In the genomic region with DNA sequence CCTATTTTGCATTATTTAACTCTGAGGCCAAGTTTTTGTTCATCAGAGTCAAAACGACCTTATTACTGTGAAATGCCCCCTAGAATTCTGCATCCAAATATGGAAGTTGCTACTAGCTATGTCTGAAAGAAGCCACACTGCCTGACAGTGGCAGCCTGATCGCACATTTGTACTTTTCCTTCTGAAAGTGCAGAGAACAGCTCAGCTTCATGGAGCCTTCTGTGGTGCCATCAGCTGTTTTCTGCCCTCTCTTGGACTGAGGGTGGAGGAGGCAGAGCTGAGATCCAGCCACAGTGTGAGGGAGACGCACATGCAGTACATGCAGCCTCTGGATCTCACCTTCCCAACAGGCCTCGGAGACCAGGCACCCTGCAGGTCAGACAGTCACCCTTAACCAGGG, we compare ENCODE assay signal across 22 mouse cellular contexts. TPM values are rescaled to one million over a fixed set of nuclear protein-coding genes. Genes with fewer than 3 reads are reported as not detected.
DNase-seq lines count a peak whose midpoint lies in the region; ATAC-seq and TF ChIP-seq lines count a peak whose summit lies in the region.
"Had no signal": no experiment of that assay in that cellular context is flagged by ENCODE, and none has a peak within 500 bp of the region (broad histone marks: within the 10 kb centered on the region; RNA-seq: fewer than 3 reads in every experiment).

No protein-coding gene starts in this region.

- H3K4me2 ChIP-seq in hindbrain, embryonic 15.5 days: no peak overlapping the region
- no peak overlapping the region for H3K4me2 ChIP-seq in hindbrain, embryonic 16.5 days (ENCODE audit: low read length)
- H3K4me2 ChIP-seq in stomach, embryonic 15.5 days: no peak overlapping the region
- H3K4me2 ChIP-seq: forebrain, embryonic 12.5 days; heart, embryonic 12.5 days; liver, embryonic 11.5 days had no signal

- DNase-seq in left cerebral cortex, adult 2 months (ENCODE audit: extremely low spot score in 1 of 2, low spot score in 2 of 2): no peak
- DNase-seq in left cerebral cortex, adult 11 months (ENCODE audit: low spot score): no peak
- DNase-seq in brain, adult 2 months (ENCODE audit: low read depth, low spot score): peak; percentile 53
- no peak for DNase-seq in left cerebral cortex, postnatal 36 days (ENCODE audit: low spot score in 2 of 2)
- DNase-seq: adrenal gland, postnatal 36 days; cerebellum, adult 18-20 months; cerebellum, postnatal 25 days; embryo, embryonic 11 days; heart, postnatal 14 days; kidney, postnatal 10 days; lung, adult 18-20 months; midbrain, embryonic 14.5 days; right cerebral cortex, postnatal 25 days; thymus, postnatal 14 days had no signal

- H3K27me3 ChIP-seq in hindbrain, embryonic 15.5 days: no peaks in the 10 kb centered on the region
- H3K27me3 ChIP-seq in hindbrain, embryonic 16.5 days (replicated peaks; ENCODE audit: control insufficient read depth, insufficient read depth, low read length): no peaks in the 10 kb centered on the region
- H3K27me3 ChIP-seq in stomach, embryonic 15.5 days (replicated peaks): no peaks in the 10 kb centered on the region
- H3K27me3 ChIP-seq: forebrain, embryonic 12.5 days; heart, embryonic 12.5 days; megakaryocyte, embryonic 14.5 days had no signal

- 0 out of 2 replicates have a peak overlapping the region, but pooled peaks have one; percentile 30 for H3K27ac ChIP-seq in hindbrain, embryonic 15.5 days (replicated peaks)
- no peak overlapping the region for H3K27ac ChIP-seq in hindbrain, embryonic 16.5 days (ENCODE audit: low read depth, low read length)
- peak overlapping the region; percentile 58 for H3K27ac ChIP-seq in left cerebral cortex, adult 2 months
- H3K27ac ChIP-seq in stomach, embryonic 15.5 days: peak overlapping the region; percentile 75
- H3K27ac ChIP-seq: forebrain, embryonic 12.5 days had no signal

- no peak for TF ChIP-seq CTCF in left cerebral cortex, adult 2 months (IDR thresholded peaks at IDR 0.05)

- intact Hi-C loops in left cerebral cortex, adult 2 months (cut with DNase I): no loop called here
- intact Hi-C loops in left cerebral cortex, postnatal 36 days (cut with DNase I): no loop called here

- no peak overlapping the region for H3K9ac ChIP-seq in hindbrain, embryonic 15.5 days
- no peak overlapping the region for H3K9ac ChIP-seq in hindbrain, embryonic 16.5 days (ENCODE audit: low read depth, low read length)
- no peak overlapping the region for H3K9ac ChIP-seq in stomach, embryonic 15.5 days
- H3K9ac ChIP-seq: forebrain, embryonic 12.5 days; heart, embryonic 12.5 days had no signal

- 80% methylated on average over 4 of the region's 4 CpGs for WGBS in hindbrain, embryonic 15.5 days
- WGBS in hindbrain, embryonic 16.5 days: 89% methylated on average over 4 of the region's 4 CpGs
- 63% methylated on average over 4 of the region's 4 CpGs for WGBS in stomach, embryonic 15.5 days

- no peak overlapping the region for H3K4me3 ChIP-seq in hindbrain, embryonic 15.5 days
- no peak overlapping the region for H3K4me3 ChIP-seq in hindbrain, embryonic 16.5 days (ENCODE audit: low read length)
- H3K4me3 ChIP-seq in left cerebral cortex, adult 2 months: no peak overlapping the region
- H3K4me3 ChIP-seq in stomach, embryonic 15.5 days (replicated peaks): no peak overlapping the region
- H3K4me3 ChIP-seq: forebrain, embryonic 12.5 days; heart, embryonic 12.5 days; megakaryocyte, embryonic 14.5 days had no signal

- no peaks in the 10 kb centered on the region for H3K9me3 ChIP-seq in hindbrain, embryonic 15.5 days
- no peaks in the 10 kb centered on the region for H3K9me3 ChIP-seq in hindbrain, embryonic 16.5 days (ENCODE audit: control insufficient read depth, low read length)
- H3K9me3 ChIP-seq in stomach, embryonic 15.5 days: no peaks in the 10 kb centered on the region
- H3K9me3 ChIP-seq: forebrain, embryonic 12.5 days; G1E; heart, embryonic 12.5 days; megakaryocyte, embryonic 14.5 days had no signal

- ATAC-seq in hindbrain, embryonic 15.5 days (ENCODE audit: low FRiP score, low read depth): no peak
- no peak for ATAC-seq in hindbrain, embryonic 16.5 days
- no peak for ATAC-seq in stomach, embryonic 15.5 days (ENCODE audit: insufficient read depth, low FRiP score, low read depth)

- H3K36me3 ChIP-seq in hindbrain, embryonic 15.5 days: peaks cover 13% of the 10 kb centered on the region
- peaks cover 10% of the 10 kb centered on the region for H3K36me3 ChIP-seq in hindbrain, embryonic 16.5 days (ENCODE audit: control insufficient read depth, insufficient read depth, low read length)
- peaks cover 20% of the 10 kb centered on the region for H3K36me3 ChIP-seq in stomach, embryonic 15.5 days

- 0 out of 2 replicates have a peak, but pooled peaks cover under 1% of the 10 kb centered on the region for H3K4me1 ChIP-seq in hindbrain, embryonic 15.5 days (replicated peaks)
- H3K4me1 ChIP-seq in hindbrain, embryonic 16.5 days (ENCODE audit: control insufficient read depth, insufficient read depth, low read depth, low read length): no peaks in the 10 kb centered on the region
- H3K4me1 ChIP-seq in stomach, embryonic 15.5 days: 0 out of 2 replicates have a peak, but pooled peaks cover 4% of the 10 kb centered on the region
- H3K4me1 ChIP-seq: forebrain, embryonic 12.5 days had no signal

RNA-seq across cellular contexts. Expression of gene Chmp6, which starts 44.7 kb away (rescaled TPM):
- polyA plus RNA-seq in hindbrain, embryonic 15.5 days (2015; fragmentation: Nextera tagmentation; extraction: Ambion mirVana): 102 and 109 TPM in 2 replicates
- 112 and 114 TPM in 2 replicates for polyA plus RNA-seq in hindbrain, embryonic 16.5 days (2015; fragmentation: Nextera tagmentation; extraction: Ambion mirVana)
- total RNA-seq in left cerebral cortex, adult 2 months (2021): 10 to 100 TPM; 37.2 to 43.6 TPM
- 79.4 and 86.0 TPM in 2 replicates for polyA plus RNA-seq in stomach, embryonic 15.5 days (2015; fragmentation: Nextera tagmentation; extraction: Ambion mirVana)
- 10 to 100 TPM; 43.7 to 45.4 TPM for total RNA-seq in left cerebral cortex, postnatal 36 days (2021)
